Mouse (Mus musculus) intestine, embryonic 15.5 days (tissue): ENCODE results near the gene Ecsit. TPM values are rescaled to one million over a fixed set of nuclear protein-coding genes. Genes with fewer than 3 reads are reported as not detected.

Source experiments
- ATAC-seq: fragments of 200-750 bp; cut with Nextera tagmentation; 2 replicates; pipeline ENCODE4 v1.8.0; 2017; ENCODE audit warnings: moderate TSS enrichment, moderate library complexity
- H3K27ac ChIP-seq: fragments of 300-500 bp; sonication (generic); 2 replicates; pipeline ENCODE4 v1.5.1; 2015; ENCODE audit warnings: mild to moderate bottlenecking, inconsistent platforms
- H3K27me3 ChIP-seq: fragments of 300-500 bp; sonication (generic); replicated peaks from 2 replicates; pipeline ENCODE4 v1.6.1; 2015; ENCODE audit warnings: inconsistent platforms
- H3K36me3 ChIP-seq: fragments of 300-500 bp; sonication (generic); 2 replicates; pipeline ENCODE4 v1.6.1; 2015; ENCODE audit warnings: inconsistent platforms
- H3K4me1 ChIP-seq: fragments of 300-500 bp; sonication (generic); replicated peaks from 2 replicates; pipeline ENCODE4 v1.6.1; 2015; ENCODE audit warnings: inconsistent platforms
- H3K4me2 ChIP-seq: fragments of 300-500 bp; sonication (generic); replicated peaks from 2 replicates; pipeline ENCODE4 v1.6.1; 2015; ENCODE audit warnings: mild to moderate bottlenecking, inconsistent platforms
- H3K4me3 ChIP-seq: fragments of 300-500 bp; sonication (generic); replicated peaks from 2 replicates; pipeline ENCODE4 v1.5.1; 2015; ENCODE audit warnings: inconsistent platforms
- H3K9ac ChIP-seq: fragments of 300-500 bp; sonication (generic); 2 replicates; pipeline ENCODE4 v1.6.1; 2015; ENCODE audit warnings: inconsistent platforms
- H3K9me3 ChIP-seq: fragments of 300-500 bp; sonication (generic); 2 replicates; pipeline ENCODE4 v1.6.1; 2016; ENCODE audit warnings: inconsistent platforms
- WGBS: fragments of 180-500 bp; shearing (Covaris S2); methylation state at CpG from one replicate; pipeline ENCODE4 v1.1.7; 2015; 5-methylcytosine and 5-hydroxymethylcytosine counted together
- polyA plus RNA-seq: library from polyadenylated mRNA; unstranded; fragments of >200 nt; fragmentation: Nextera tagmentation; extraction: Ambion mirVana; gene quantifications from 2 replicates; pipeline ENCODE4 v1.2.1, GENCODE M21; 2015

Ecsit gene
- 44.4 and 50.0 TPM in 2 replicates for polyA plus RNA-seq

DNA sequence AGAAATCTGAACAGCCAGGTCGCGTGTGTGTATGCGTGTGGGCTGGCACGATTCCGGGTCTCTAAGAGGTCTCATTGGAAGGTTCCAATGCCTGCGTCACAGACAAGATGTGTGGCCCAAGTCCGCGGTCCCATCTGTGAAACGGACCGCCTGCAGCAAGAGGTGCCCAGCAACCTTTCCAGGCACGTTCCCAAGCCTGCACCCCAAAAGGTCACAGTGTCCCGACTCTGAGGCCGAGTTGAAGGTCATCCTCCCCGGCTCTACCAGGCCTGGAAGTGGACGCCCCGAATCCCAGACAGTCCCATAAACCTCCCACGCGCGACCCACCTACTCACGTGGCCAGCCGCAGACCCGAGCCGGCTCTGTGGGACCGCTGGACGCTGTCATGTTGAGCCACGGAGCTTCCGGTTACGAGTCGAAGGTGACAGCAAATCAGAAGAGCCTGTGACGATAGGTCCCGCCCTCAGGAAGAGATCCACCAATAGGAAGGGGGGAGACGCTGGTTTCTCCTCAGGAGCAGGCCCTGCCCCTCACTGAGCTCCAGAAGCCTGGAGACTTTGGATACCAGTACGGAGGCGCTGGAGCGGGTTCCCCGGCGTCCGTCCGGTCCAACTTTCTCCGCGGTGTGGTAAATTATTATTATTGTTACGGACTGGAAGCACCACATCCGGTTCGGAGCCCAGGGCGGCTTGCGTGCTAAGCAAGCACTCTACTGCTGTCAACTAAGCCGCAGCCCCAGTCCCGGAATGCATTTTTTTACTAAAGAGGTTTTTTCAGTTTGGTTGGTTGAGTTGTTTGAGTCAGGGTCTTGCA is at the start of gene Ecsit:
TSS of gene Ecsit (minus strand) at position 417 of the 813 bp plus-strand sequence.
- peaks cover 8% of the 10 kb centered on the region for H3K4me1 ChIP-seq
- WGBS, result under 1% methylated on average over 48 of the region's 48 CpGs
- no peaks in the 10 kb centered on the region for H3K9me3 ChIP-seq
- H3K36me3 ChIP-seq, result no peaks in the 10 kb centered on the region
- peak within 1 kb of the TSS; percentile 71 for H3K4me3 ChIP-seq
- peak within 1 kb of the TSS; percentile 83 for H3K27ac ChIP-seq
- no peaks in the 10 kb centered on the region for H3K27me3 ChIP-seq
- peak within 1 kb of the TSS; percentile 75 for H3K4me2 ChIP-seq
- peak; percentile 100 for ATAC-seq
- H3K9ac ChIP-seq, result peak within 1 kb of the TSS; percentile 68

DNA sequence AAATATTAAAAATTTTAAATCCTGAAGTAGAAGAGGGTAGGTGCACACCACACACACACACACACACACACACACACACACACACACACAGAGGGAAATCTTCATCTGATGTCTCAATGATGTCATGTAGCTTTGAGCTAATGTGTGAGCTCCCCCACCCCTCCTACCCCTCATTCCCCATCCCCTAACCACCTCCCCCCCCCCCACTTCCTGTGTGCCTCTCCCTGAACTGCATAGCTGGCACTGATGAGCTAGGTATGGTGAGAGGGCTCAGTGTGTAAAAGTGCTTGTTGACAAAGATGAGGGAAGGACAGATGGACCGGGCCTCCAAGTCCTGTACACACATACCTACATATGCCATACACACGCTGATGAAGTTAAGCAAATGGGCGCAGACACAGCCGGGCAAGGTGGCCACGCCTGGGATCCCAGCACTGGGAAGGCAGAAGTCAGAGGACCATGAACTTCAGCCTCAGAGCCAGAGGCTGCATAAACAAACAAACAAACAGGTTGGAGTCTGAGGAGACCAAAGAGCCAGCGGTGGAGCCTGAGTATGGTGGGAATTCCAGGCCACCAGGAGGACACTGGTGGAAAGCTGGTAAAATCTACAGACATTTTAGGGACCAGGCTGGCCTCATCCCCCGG is 49.1 kb upstream of the Ecsit start:
- Histone ChIP-seq H3K9ac (no peak overlapping the region), H3K36me3 (no peaks in the 10 kb centered on the region), H3K4me3 (no peak overlapping the region), H3K4me1 (peaks cover 18% of the 10 kb centered on the region), H3K4me2 (no peak overlapping the region), H3K27ac (no peak overlapping the region), H3K9me3 (no peaks in the 10 kb centered on the region), H3K27me3 (no peaks in the 10 kb centered on the region)
- 80% methylated on average over 7 of the region's 7 CpGs for WGBS
- ATAC-seq, result no peak

DNA sequence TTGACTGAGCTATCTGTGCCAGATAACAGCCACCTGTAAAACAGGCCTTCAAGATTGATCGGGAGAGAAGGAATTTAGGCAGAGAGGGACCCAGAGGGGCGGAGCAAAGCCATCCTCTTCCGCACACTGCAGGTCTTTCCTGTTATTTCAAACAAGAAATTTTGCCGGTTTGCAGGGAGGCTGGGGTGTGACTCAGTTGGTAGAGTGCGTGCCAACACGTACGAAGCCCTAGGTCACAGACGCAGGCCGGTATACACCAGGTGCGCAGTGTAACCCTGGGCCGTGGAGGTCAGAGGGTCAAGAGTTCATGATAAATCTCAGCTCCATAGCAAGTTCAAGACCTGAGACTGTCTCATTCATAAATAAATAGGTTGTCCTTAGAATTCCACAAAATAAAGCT is 47.0 kb upstream of the Ecsit start:
- Histone ChIP-seq H3K27ac (0 out of 2 replicates have a peak overlapping the region, but pooled peaks have one; percentile 75), H3K9me3 (no peaks in the 10 kb centered on the region), H3K4me2 (peak overlapping the region; percentile 85), H3K4me1 (peaks cover 15% of the 10 kb centered on the region), H3K9ac (peak overlapping the region; percentile 60), H3K4me3 (peak overlapping the region; percentile 42), H3K36me3 (no peaks in the 10 kb centered on the region), H3K27me3 (no peaks in the 10 kb centered on the region)
- no peak; the same call in 1 of the 2 replicates for ATAC-seq
- 37% methylated on average over 11 of the region's 11 CpGs for WGBS

DNA sequence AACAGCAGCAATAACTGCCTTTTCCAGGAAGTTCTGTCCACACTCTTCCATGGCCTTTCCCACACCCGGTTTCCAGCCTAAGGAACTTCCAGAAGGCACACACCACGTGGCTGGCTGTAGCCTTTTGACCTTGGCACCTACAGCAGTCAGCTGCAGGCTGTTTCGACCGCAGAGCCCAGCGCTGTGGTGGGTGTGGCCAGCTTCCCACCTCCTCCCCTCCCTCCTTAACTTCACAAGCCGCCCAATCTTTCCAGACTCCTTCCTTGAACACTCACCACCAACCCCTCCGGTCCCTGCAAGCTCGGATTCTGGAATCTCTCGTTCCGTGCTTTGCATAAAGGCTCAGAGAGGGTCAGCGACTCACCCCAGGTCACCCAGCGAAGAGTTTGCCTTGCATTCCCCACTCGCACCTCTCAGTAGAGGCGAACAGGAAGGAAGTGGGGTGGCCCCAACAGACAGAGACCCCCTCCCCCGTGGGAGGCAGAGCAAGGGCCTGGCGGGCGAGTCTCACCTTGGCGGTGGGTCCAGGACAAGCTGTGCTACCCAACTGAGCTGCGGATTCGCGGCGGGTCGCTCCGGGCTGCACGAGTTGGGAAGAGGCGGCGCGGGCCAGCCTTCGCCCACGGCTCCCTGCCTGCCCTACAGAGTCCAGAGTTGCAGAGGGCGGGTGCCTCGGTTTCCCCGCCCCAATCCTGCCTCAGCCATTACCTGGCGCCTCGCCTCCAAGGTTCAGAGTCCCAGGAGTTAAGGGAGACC is 46.2 kb upstream of the Ecsit start:
- H3K4me3 ChIP-seq, result peak overlapping the region; percentile 42
- 2% methylated on average over 35 of the region's 35 CpGs for WGBS
- peak overlapping the region; percentile 75 for H3K27ac ChIP-seq
- no peaks in the 10 kb centered on the region for H3K9me3 ChIP-seq
- peak overlapping the region; percentile 85 for H3K4me2 ChIP-seq
- peak; percentile 90 for ATAC-seq
- H3K36me3 ChIP-seq, result no peaks in the 10 kb centered on the region
- peak overlapping the region; percentile 60 for H3K9ac ChIP-seq
- no peaks in the 10 kb centered on the region for H3K27me3 ChIP-seq
- H3K4me1 ChIP-seq, result peaks cover 13% of the 10 kb centered on the region

DNA sequence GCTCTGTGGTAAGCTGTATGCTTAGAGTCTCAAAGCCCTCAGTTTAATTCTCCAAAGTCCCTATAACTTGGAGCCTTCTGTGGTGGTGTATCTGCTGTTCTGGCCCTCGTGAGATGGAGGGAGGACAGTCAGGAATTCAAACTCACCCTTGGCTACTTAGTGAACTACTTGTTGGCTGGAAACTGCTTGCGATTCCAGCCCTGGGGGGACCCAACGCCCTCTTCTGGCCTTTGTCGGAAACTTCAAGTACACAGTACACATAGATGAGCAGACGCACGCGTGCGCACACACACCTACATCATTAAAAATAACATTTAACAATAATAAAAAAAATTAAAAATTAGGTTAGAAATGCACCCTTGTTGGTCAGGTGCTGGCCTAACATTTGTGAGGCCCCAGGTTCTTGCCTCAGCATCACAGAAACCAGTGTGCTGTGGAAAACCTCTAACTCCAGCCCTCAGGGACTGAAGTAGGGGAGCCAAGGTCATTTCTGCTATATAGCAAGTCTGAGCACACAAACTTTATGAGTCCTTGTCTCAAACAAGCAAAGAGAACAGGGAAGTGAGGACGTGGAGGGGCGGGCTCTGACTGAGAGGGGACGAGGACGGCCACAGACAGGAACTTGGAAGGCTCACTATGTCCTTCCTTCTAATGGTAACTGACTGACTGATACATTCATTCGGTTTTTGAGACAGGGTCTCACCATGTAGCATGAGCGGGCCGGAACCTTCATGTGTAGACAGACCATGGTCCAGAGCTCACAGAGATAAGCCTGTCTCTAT is 40.2 kb upstream of the Ecsit start:
- Histone ChIP-seq H3K27ac (no peak overlapping the region), H3K4me1 (no peaks in the 10 kb centered on the region), H3K9me3 (no peaks in the 10 kb centered on the region), H3K27me3 (no peaks in the 10 kb centered on the region), H3K4me3 (no peak overlapping the region), H3K36me3 (no peaks in the 10 kb centered on the region), H3K4me2 (no peak overlapping the region), H3K9ac (no peak overlapping the region)
- 80% methylated on average over 15 of the region's 15 CpGs for WGBS
- ATAC-seq, result no peak

DNA sequence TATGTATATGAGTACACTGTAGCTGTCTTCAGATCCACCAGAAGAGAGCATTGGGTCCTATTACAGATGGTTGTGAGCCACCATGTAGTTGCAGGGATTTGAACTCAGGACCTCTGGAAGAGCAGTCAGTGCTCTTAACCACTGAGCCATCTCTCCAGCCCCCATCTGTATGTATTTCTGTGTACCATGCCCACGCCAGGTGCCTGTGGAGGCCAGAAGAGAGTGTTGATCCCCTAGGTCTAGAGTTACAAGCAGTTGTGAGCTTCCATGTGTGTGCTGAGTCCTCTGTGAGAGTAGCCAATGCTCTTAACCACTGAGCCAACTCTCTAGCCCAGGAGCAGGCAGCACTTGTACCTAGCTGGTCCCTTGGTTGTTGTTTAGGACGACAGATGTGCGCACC is 38.9 kb upstream of the Ecsit start:
- Histone ChIP-seq H3K27me3 (no peaks in the 10 kb centered on the region), H3K36me3 (no peaks in the 10 kb centered on the region), H3K4me2 (no peak overlapping the region), H3K9ac (no peak overlapping the region), H3K4me1 (no peaks in the 10 kb centered on the region), H3K27ac (no peak overlapping the region), H3K4me3 (no peak overlapping the region), H3K9me3 (no peaks in the 10 kb centered on the region)
- WGBS, result 82% methylated on average over 3 of the region's 3 CpGs
- no peak for ATAC-seq

DNA sequence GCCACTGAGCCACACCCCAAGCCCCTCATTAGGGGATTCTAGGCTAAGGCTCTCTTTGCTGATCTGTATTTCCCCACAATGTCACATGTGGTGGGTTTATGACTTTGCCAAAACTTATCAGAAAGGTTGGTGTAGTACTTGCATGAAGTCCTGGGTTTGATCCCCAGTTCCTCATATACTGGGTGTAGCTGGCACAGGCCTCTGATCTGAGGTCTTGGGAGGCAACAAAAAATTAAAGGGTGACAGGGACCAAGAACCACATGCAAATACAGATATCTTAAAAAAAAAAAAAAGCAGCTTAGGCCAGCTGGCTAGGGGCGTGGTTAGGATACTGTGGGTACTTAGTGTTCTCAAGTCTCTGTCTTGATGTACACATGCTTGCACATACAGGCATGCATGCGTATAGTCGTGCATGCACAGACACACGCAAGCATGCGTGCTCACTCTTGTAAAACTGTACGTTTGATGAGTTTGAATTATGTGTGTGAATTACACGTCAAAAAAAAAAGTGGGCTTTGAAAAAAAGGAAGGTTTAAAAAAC is 37.9 kb upstream of the Ecsit start:
- 86% methylated on average over 7 of the region's 7 CpGs for WGBS
- ATAC-seq, result no peak
- no peaks in the 10 kb centered on the region for H3K27me3 ChIP-seq
- no peak overlapping the region for H3K4me2 ChIP-seq
- H3K27ac ChIP-seq, result no peak overlapping the region
- H3K4me3 ChIP-seq, result no peak overlapping the region
- H3K9me3 ChIP-seq, result no peaks in the 10 kb centered on the region
- no peaks in the 10 kb centered on the region for H3K4me1 ChIP-seq
- H3K9ac ChIP-seq, result no peak overlapping the region
- H3K36me3 ChIP-seq, result no peaks in the 10 kb centered on the region

DNA sequence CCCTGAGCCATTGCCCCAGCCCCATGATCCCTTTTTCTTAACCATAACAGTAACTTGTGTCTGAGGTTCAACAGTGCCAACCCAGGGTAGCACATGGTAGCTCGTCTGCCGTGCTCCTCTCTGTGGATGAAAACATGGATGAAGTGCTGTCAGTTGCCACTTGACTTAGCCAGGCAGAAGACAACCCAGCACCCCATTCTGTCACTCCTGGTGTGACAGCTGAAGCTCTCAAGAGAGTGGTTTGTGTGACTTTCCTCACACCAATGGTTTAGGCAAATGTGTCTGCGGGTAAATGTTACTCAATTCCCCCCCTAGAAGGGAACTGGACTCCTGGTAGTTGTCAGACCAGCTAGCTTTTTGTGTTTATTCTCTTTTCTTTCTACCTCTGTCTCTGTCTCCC is 36.8 kb upstream of the Ecsit start:
- WGBS, result 69% methylated on average over 3 of the region's 3 CpGs
- no peak overlapping the region for H3K4me3 ChIP-seq
- H3K36me3 ChIP-seq, result no peaks in the 10 kb centered on the region
- H3K4me2 ChIP-seq, result no peak overlapping the region
- no peaks in the 10 kb centered on the region for H3K9me3 ChIP-seq
- peaks cover 7% of the 10 kb centered on the region for H3K4me1 ChIP-seq
- H3K27ac ChIP-seq, result no peak overlapping the region
- H3K9ac ChIP-seq, result no peak overlapping the region
- no peak for ATAC-seq
- H3K27me3 ChIP-seq, result no peaks in the 10 kb centered on the region

DNA sequence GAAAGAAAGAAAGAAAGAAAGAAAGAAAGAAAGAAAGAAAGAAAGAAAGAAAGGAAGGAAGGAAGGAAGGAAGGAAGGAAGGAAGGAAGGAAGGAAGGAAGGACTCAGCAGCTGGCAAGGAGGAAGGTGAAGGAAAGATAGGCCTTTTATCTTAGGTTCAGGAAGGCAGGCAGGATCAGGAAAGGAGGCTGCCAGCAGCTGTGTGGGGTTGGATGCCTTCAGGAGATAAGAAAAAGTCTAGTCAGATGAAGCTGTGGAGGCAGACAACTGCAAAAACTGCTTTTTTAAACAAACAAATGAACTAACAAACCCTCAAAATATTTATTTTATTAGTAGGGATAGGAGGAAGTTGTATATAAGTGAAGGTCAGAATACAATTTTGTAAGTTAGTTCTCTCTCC is 36.3 kb upstream of the Ecsit start:
- Histone ChIP-seq H3K27me3 (no peaks in the 10 kb centered on the region), H3K36me3 (no peaks in the 10 kb centered on the region), H3K4me3 (no peak overlapping the region), H3K27ac (no peak overlapping the region), H3K9ac (no peak overlapping the region), H3K4me2 (no peak overlapping the region), H3K9me3 (no peaks in the 10 kb centered on the region), H3K4me1 (peaks cover 7% of the 10 kb centered on the region)
- ATAC-seq, result no peak

DNA sequence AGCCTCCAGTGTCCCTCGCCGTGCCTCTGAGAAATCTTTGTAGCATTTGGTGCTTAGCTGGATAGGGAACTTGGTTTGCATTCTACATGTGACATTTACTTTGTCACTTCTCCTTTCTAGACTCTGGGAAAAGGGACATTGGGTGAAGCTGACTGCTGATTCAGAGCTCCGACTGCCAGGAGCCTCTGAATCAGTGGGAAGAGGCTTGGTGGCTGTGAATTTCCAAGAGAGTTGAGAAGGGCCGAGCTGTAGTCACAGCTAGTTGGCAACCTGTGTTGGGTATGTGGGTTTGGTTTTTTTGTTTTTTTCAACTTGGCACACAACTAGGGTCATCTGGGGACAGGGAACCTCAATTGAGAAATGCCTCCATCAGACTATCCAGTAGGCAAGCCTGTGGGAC is 34.3 kb upstream of the Ecsit start:
- no peaks in the 10 kb centered on the region for H3K36me3 ChIP-seq
- WGBS, result 86% methylated on average over 4 of the region's 4 CpGs
- peaks cover 12% of the 10 kb centered on the region for H3K4me1 ChIP-seq
- H3K4me3 ChIP-seq, result no peak overlapping the region
- H3K4me2 ChIP-seq, result no peak overlapping the region
- no peak overlapping the region for H3K9ac ChIP-seq
- no peak for ATAC-seq
- H3K9me3 ChIP-seq, result no peaks in the 10 kb centered on the region
- no peaks in the 10 kb centered on the region for H3K27me3 ChIP-seq
- H3K27ac ChIP-seq, result no peak overlapping the region

DNA sequence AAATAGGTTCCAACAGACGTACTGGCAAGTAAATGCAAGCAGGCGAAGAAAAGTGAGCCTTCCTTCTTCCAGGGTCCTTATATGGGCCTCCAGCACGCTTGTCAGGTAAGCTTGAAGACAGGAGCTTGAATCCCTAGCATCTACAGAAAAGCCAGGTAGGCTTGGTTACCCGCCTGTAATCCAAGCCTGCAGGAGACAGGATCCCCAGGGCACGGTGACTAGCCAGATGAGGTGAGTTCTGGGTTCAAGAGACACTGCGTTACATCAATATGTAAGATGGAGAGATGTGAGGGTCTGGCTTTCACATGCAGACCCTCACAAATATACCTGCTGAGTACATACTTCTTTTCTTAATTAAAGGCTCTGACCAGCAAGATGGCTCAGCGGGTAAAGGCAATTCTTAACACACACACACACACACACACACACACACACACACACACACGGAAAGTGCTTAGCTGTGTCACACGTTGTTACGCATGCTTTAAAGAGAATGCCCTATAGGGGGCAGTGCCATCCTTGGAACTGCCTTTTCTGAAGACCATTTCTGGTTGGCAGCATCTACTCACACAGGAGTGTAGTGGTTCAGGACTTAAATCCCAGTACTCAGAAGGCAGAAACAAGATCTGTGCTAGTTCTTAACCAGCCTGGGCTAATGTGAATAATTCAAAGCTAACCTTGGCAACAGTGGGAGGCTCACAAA is 32.7 kb upstream of the Ecsit start:
- Histone ChIP-seq H3K27ac (no peak overlapping the region), H3K36me3 (peaks cover 4% of the 10 kb centered on the region), H3K4me2 (peak overlapping the region; percentile 86), H3K4me1 (peaks cover 12% of the 10 kb centered on the region), H3K9me3 (no peaks in the 10 kb centered on the region), H3K27me3 (no peaks in the 10 kb centered on the region), H3K9ac (no peak overlapping the region), H3K4me3 (peak overlapping the region; percentile 86)
- WGBS, result 37% methylated on average over 10 of the region's 10 CpGs
- ATAC-seq, result no peak
